Mouse (Mus musculus): ENCODE measurements at regions not wholly inside any gene's neighbourhood (a gene's known extent, or its start where the extent isn't known, plus 50 kb on each side); places are given as distances from the start of the nearest gene placed in this dataset.

DNA sequence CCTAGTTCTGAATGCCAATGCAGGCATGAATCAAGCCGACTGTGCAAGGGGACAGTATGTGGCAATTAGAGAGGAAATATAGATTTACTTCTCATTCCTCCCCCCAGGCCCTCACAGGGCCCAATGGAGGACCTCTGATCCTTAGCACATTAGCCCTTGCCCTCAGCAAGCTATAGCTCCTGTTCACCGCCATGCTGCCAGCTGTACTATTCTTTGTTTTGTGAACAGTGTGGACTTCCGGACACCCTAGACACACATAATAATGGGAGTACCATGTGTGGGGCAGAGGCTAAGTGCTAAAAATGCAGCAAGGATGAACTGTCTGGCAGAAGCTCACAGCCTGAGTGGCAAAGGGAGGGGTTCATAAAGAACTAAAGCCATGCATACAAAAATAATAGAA, 99.3 kb upstream of the Cpeb2 start:
- Histone ChIP-seq H3K4me1 (ENCODE audit: control insufficient read depth in 2 of 2, insufficient read depth in 2 of 2, low read length in 2 of 2, poor library complexity in 1 of 2) (no peaks in the 10 kb centered on the region), H3K36me3 (ENCODE audit: control insufficient read depth, insufficient read depth, low read length, poor library complexity, severe bottlenecking) (no peaks in the 10 kb centered on the region), H3K27ac (ENCODE audit: insufficient read depth, low read depth, low read length, poor library complexity, severe bottlenecking) (no peak overlapping the region), H3K9me3 (ENCODE audit: control insufficient read depth, insufficient read depth, low read depth, low read length) (no peaks in the 10 kb centered on the region), H3K4me3 (ENCODE audit: insufficient read depth in 1 of 2, low read depth in 1 of 2, low read length in 2 of 2, poor library complexity in 1 of 2, severe bottlenecking in 1 of 2) (no peak overlapping the region), H3K9ac (ENCODE audit: insufficient read depth, low read depth, low read length, poor library complexity, severe bottlenecking) (no peak overlapping the region)
- TF ChIP-seq CHD2 (IDR thresholded peaks at IDR 0.05; ENCODE audit: low read depth, low read length) (no peak), HCFC1 (IDR thresholded peaks at IDR 0.05; ENCODE audit: borderline replicate concordance, insufficient read depth, low read length) (no peak), ZC3H11A (IDR thresholded peaks at IDR 0.05; ENCODE audit: borderline replicate concordance, low read depth, low read length) (no peak), ZNF384 (IDR thresholded peaks at IDR 0.05; ENCODE audit: low read depth, low read length) (no peak), MAFK (IDR thresholded peaks at IDR 0.05; ENCODE audit: insufficient read depth, low read depth, low read length) (no peak)
- in situ Hi-C loops (cut with MboI; ENCODE audit: low sequenced_read_pairs in 2 of 2, unreplicated experiment in 2 of 2) = no loop called here
- no peak for DNase-seq (ENCODE audit: low read depth, low spot score)

DNA sequence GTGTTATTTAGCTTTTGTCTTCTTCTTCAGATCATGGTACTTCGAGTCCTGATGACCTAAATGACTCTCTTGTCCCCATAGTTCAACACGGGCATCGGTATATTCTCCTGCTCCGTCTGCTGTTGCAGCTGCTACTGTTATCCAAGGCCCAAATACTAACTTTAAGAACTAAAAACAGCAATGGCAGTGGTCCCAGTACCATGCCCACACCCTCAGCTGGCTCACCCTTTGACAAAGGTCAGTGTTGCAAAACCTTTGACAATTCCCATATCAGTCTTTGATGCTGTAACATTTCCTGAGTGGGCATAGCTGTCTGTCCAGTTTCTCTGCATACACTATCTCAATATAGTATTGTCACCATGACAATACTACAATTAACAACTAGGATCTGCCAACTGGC, 96.8 kb upstream of the Cpeb2 start:
- TF ChIP-seq ZC3H11A (IDR thresholded peaks at IDR 0.05; ENCODE audit: borderline replicate concordance, low read depth, low read length) (no peak), CHD2 (IDR thresholded peaks at IDR 0.05; ENCODE audit: low read depth, low read length) (no peak), MAFK (IDR thresholded peaks at IDR 0.05; ENCODE audit: insufficient read depth, low read depth, low read length) (no peak), HCFC1 (IDR thresholded peaks at IDR 0.05; ENCODE audit: borderline replicate concordance, insufficient read depth, low read length) (no peak), ZNF384 (IDR thresholded peaks at IDR 0.05; ENCODE audit: low read depth, low read length) (no peak)
- Histone ChIP-seq H3K27ac (ENCODE audit: insufficient read depth, low read depth, low read length, poor library complexity, severe bottlenecking) (no peak overlapping the region), H3K9me3 (ENCODE audit: control insufficient read depth, insufficient read depth, low read depth, low read length) (no peaks in the 10 kb centered on the region), H3K9ac (ENCODE audit: insufficient read depth, low read depth, low read length, poor library complexity, severe bottlenecking) (no peak overlapping the region), H3K4me1 (ENCODE audit: control insufficient read depth in 2 of 2, insufficient read depth in 2 of 2, low read length in 2 of 2, poor library complexity in 1 of 2) (no peaks in the 10 kb centered on the region), H3K36me3 (ENCODE audit: control insufficient read depth, insufficient read depth, low read length, poor library complexity, severe bottlenecking) (no peaks in the 10 kb centered on the region), H3K4me3 (ENCODE audit: insufficient read depth in 1 of 2, low read depth in 1 of 2, low read length in 2 of 2, poor library complexity in 1 of 2, severe bottlenecking in 1 of 2) (no peak overlapping the region)
- in situ Hi-C loops (cut with MboI; ENCODE audit: low sequenced_read_pairs in 2 of 2, unreplicated experiment in 2 of 2) = no loop called here
- no peak for DNase-seq (ENCODE audit: low read depth, low spot score)

DNA sequence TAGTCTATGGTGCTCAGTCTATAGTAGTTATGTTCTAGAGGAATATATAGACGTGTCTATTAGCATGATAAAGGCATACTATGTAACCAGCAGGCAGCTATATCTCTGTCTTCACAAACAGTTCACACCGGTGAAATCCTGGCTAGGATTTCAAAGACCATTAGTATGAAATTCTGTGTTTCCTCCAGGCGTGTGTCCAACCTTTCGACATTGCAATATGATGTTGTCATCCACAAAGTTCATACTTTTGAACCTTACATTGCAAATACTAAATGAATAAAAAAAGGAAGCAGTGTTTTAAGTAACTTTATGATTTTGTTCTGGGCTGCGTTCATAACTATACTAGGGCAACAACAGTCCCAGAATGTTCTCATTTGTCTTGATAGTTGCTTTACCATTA, 95.2 kb upstream of the Cpeb2 start:
- Histone ChIP-seq H3K36me3 (ENCODE audit: control insufficient read depth, insufficient read depth, low read length, poor library complexity, severe bottlenecking) (no peaks in the 10 kb centered on the region), H3K4me1 (ENCODE audit: control insufficient read depth in 2 of 2, insufficient read depth in 2 of 2, low read length in 2 of 2, poor library complexity in 1 of 2) (no peaks in the 10 kb centered on the region), H3K27ac (ENCODE audit: insufficient read depth, low read depth, low read length, poor library complexity, severe bottlenecking) (no peak overlapping the region), H3K9me3 (ENCODE audit: control insufficient read depth, insufficient read depth, low read depth, low read length) (no peaks in the 10 kb centered on the region), H3K9ac (ENCODE audit: insufficient read depth, low read depth, low read length, poor library complexity, severe bottlenecking) (no peak overlapping the region), H3K4me3 (ENCODE audit: insufficient read depth in 1 of 2, low read depth in 1 of 2, low read length in 2 of 2, poor library complexity in 1 of 2, severe bottlenecking in 1 of 2) (no peak overlapping the region)
- in situ Hi-C loops (cut with MboI; ENCODE audit: low sequenced_read_pairs in 2 of 2, unreplicated experiment in 2 of 2) = no loop called here
- no peak for DNase-seq (ENCODE audit: low read depth, low spot score)
- TF ChIP-seq ZC3H11A (IDR thresholded peaks at IDR 0.05; ENCODE audit: borderline replicate concordance, low read depth, low read length) = no peak
- TF ChIP-seq MAFK (IDR thresholded peaks at IDR 0.05; ENCODE audit: insufficient read depth, low read depth, low read length) = no peak

DNA sequence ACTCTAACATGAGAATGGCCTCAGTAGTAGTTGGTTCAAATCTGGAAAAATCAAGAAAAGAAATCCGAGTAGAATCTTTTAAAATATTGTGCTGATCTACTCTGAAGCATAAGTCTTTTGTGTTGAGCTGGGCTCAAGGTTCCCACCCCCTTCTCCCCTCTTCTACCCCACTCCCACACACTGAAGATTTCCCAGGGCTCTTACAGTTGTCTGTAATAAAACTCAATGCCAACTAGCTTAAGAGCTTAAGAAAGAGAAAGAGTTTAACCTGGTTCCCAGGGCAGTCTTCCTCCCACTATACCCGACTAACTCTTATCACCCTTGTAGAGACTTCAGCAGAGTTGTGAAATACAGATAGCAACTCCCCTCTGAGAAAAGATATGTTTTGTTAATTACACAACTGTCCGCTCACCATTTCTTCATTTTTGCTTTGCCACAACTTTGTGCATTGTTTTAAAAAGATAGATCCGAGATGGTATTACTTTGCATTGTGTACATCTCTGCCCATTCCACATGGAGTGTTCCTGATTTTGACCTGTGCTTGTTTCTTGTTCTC, 94.0 kb upstream of the Cpeb2 start:
- Histone ChIP-seq H3K9ac (ENCODE audit: insufficient read depth, low read depth, low read length, poor library complexity, severe bottlenecking) (no peak overlapping the region), H3K9me3 (ENCODE audit: control insufficient read depth, insufficient read depth, low read depth, low read length) (no peaks in the 10 kb centered on the region), H3K4me1 (ENCODE audit: control insufficient read depth in 2 of 2, insufficient read depth in 2 of 2, low read length in 2 of 2, poor library complexity in 1 of 2) (no peaks in the 10 kb centered on the region), H3K36me3 (ENCODE audit: control insufficient read depth, insufficient read depth, low read length, poor library complexity, severe bottlenecking) (no peaks in the 10 kb centered on the region), H3K27ac (ENCODE audit: insufficient read depth, low read depth, low read length, poor library complexity, severe bottlenecking) (no peak overlapping the region), H3K4me3 (ENCODE audit: insufficient read depth in 1 of 2, low read depth in 1 of 2, low read length in 2 of 2, poor library complexity in 1 of 2, severe bottlenecking in 1 of 2) (no peak overlapping the region)
- no peak for TF ChIP-seq ZC3H11A (IDR thresholded peaks at IDR 0.05; ENCODE audit: borderline replicate concordance, low read depth, low read length)
- TF ChIP-seq ZNF384 (IDR thresholded peaks at IDR 0.05; ENCODE audit: low read depth, low read length) = no peak
- no peak for TF ChIP-seq HCFC1 (IDR thresholded peaks at IDR 0.05; ENCODE audit: borderline replicate concordance, insufficient read depth, low read length)
- TF ChIP-seq MAFK (IDR thresholded peaks at IDR 0.05; ENCODE audit: insufficient read depth, low read depth, low read length) = no peak
- no peak for TF ChIP-seq CHD2 (IDR thresholded peaks at IDR 0.05; ENCODE audit: low read depth, low read length)
- in situ Hi-C loops (cut with MboI; ENCODE audit: low sequenced_read_pairs in 2 of 2, unreplicated experiment in 2 of 2) = no loop called here
- no peak for DNase-seq (ENCODE audit: low read depth, low spot score)

DNA sequence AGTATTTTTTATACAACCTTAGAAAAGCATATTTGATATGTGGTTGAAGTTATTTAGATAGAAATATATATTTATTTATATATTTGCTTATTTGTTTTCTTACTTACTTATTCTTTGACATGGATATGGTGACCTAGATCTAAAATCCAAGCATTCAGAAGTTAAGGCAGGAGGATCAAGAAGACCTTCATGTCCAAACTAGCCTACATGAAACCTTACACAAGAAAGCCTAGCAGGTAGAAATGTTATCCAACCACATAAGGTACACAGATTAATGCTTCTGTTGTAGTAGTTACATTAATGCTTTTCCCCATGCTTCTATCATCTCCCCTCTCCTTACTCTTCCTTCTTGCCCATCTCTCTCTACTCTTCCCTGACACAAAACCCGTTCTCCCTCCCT, 93.2 kb upstream of the Cpeb2 start:
- Histone ChIP-seq H3K27ac (ENCODE audit: insufficient read depth, low read depth, low read length, poor library complexity, severe bottlenecking) (no peak overlapping the region), H3K36me3 (ENCODE audit: control insufficient read depth, insufficient read depth, low read length, poor library complexity, severe bottlenecking) (no peaks in the 10 kb centered on the region), H3K9me3 (ENCODE audit: control insufficient read depth, insufficient read depth, low read depth, low read length) (no peaks in the 10 kb centered on the region), H3K9ac (ENCODE audit: insufficient read depth, low read depth, low read length, poor library complexity, severe bottlenecking) (no peak overlapping the region), H3K4me1 (ENCODE audit: control insufficient read depth in 2 of 2, insufficient read depth in 2 of 2, low read length in 2 of 2, poor library complexity in 1 of 2) (no peaks in the 10 kb centered on the region), H3K4me3 (ENCODE audit: insufficient read depth in 1 of 2, low read depth in 1 of 2, low read length in 2 of 2, poor library complexity in 1 of 2, severe bottlenecking in 1 of 2) (no peak overlapping the region)
- TF ChIP-seq MAFK (IDR thresholded peaks at IDR 0.05; ENCODE audit: insufficient read depth, low read depth, low read length) = no peak
- TF ChIP-seq CHD2 (IDR thresholded peaks at IDR 0.05; ENCODE audit: low read depth, low read length) = no peak
- TF ChIP-seq ZNF384 (IDR thresholded peaks at IDR 0.05; ENCODE audit: low read depth, low read length) = no peak
- no peak for TF ChIP-seq ZC3H11A (IDR thresholded peaks at IDR 0.05; ENCODE audit: borderline replicate concordance, low read depth, low read length)
- TF ChIP-seq HCFC1 (IDR thresholded peaks at IDR 0.05; ENCODE audit: borderline replicate concordance, insufficient read depth, low read length) = no peak
- no peak for DNase-seq (ENCODE audit: low read depth, low spot score)
- in situ Hi-C loops (cut with MboI; ENCODE audit: low sequenced_read_pairs in 2 of 2, unreplicated experiment in 2 of 2) = no loop called here

Measured in ES-E14 (cell line).